Mouse (Mus musculus) olfactory bulb, adult 2 months (tissue): ENCODE data around the gene Lim2. TPM values are rescaled to one million over a fixed set of nuclear protein-coding genes. Genes with fewer than 3 reads are reported as not detected.
A peak's percentile ranks its signal among the peaks of the same experiment; 100 is the strongest.

ENCODE experiments used
- H3K27ac ChIP-seq: fragments of 200-500 bp; 2 replicates; pipeline ENCODE4 v1.5.1; 2012; ENCODE audit warnings: low read depth, low read length; ENCODE audit not compliant: insufficient read depth
- H3K4me1 ChIP-seq: fragments of 200-500 bp; 2 replicates; pipeline ENCODE4 v1.6.1; 2012; ENCODE audit warnings: low read length; ENCODE audit not compliant: control insufficient read depth, insufficient read depth
- H3K4me3 ChIP-seq: fragments of 200-500 bp; 2 replicates; pipeline ENCODE4 v1.5.1; 2012; ENCODE audit warnings: mild to moderate bottlenecking, low read depth, low read length, moderate library complexity; ENCODE audit not compliant: insufficient read depth
- CTCF ChIP-seq: fragments of 200-500 bp; IDR thresholded peaks from 2 replicates; pipeline ENCODE4 v1.5.1; 2012; ENCODE audit warnings: low read depth, mild to moderate bottlenecking, low read length, moderate library complexity; ENCODE audit not compliant: insufficient read depth
- POLR2A ChIP-seq: fragments of 200-500 bp; IDR thresholded peaks from 2 replicates; pipeline ENCODE4 v1.6.1; 2012; ENCODE audit warnings: mild to moderate bottlenecking, low read depth, low read length, moderate library complexity; ENCODE audit not compliant: insufficient read depth
- WGBS: fragments of 180-500 bp; shearing (Covaris S2); methylation state at CpG from one replicate; pipeline ENCODE4 v1.1.7; 2018; 5-methylcytosine and 5-hydroxymethylcytosine counted together
- polyA plus RNA-seq: library from polyadenylated mRNA; stranded (reverse); fragments of >200 nt; gene quantifications from 2 replicates; pipeline ENCODE4 v1.2.4, GENCODE M21; 2012; ENCODE audit warnings: low replicate concordance; ENCODE audit not compliant: missing spikeins, insufficient read depth, insufficient read length

Lim2 gene
- polyA plus RNA-seq, 1 experiment, result not detected

DNA sequence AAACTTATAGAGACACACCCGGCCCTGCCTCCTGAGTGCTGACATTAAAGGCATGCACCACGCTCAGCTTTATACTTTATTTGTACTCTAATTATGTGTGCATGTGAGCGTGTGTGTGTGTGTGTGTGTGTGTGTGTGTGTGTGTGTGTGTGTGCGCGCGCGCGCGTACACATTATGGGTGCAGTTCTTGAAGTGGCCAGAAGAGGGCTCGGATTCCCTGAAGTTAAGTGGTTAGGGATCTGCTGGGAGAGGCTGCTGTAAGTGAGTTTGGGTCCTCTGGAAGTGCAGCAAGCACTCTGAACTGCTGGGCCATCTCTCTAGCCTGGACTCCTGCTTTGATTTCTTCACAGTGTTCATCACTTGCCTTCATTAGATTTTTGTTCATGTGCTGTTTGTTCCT, 10.2 kb upstream of the Lim2 start:
- 89% methylated on average over 10 of the region's 10 CpGs for WGBS
- H3K4me1 ChIP-seq, result no peaks in the 10 kb centered on the region
- no peak overlapping the region for H3K27ac ChIP-seq
- no peak overlapping the region for H3K4me3 ChIP-seq
- TF ChIP-seq POLR2A (no peak), CTCF (no peak)

DNA sequence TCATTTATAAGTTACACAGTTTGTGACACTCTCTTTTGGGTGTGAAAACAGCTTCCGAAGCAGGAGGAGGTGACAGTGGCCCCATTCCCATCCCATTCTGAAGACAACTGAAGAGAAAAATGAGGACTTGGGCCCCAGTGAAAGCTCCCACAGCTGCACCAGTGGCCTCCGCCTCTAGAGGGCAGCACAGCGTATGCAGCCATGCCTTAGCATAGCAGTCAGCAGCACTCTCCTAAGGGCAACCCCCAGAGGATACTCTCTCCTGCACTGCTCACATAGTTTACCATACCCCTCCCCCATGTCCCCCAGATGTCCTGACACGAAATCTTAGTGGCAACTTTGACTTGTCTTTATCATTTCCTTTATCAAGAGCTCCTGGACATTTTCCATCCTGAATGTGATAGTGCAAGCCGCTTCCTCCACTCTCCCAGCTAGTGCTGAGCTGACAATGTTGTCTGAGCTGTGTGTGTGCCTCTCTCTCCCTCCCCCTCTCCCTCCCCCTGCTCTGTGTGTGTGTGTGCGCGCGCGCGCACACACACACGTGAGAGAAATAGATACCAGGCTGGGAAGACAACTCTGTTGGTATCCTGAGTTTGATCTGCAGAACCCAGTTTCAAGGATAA, 4.4 kb upstream of the Lim2 start:
- H3K4me1 ChIP-seq, result peaks cover 2% of the 10 kb centered on the region; the same call in 1 of the 2 replicates
- TF ChIP-seq POLR2A (no peak), CTCF (peak; percentile 87)
- H3K4me3 ChIP-seq, result no peak overlapping the region
- 6% methylated on average over 11 of the region's 11 CpGs for WGBS
- no peak overlapping the region for H3K27ac ChIP-seq

- no peak for TF ChIP-seq POLR2A
- TF ChIP-seq CTCF, result no peak
- peaks cover 2% of the 10 kb centered on the region; the same call in 1 of the 2 replicates for H3K4me1 ChIP-seq
- H3K4me3 ChIP-seq, result no peak overlapping the region
- no peak overlapping the region for H3K27ac ChIP-seq
- WGBS, result 64% methylated on average over 3 of the region's 3 CpGs
Observed at GRCm38 (mm10) chr7:43423991-43424625, 3.4 kb upstream of the Lim2 start.

- Histone ChIP-seq H3K4me1 (no peaks in the 10 kb centered on the region), H3K4me3 (no peak overlapping the region), H3K27ac (no peak overlapping the region)
- no peak for TF ChIP-seq POLR2A
- TF ChIP-seq CTCF, result no peak
- WGBS, result 62% methylated on average over 4 of the region's 4 CpGs
Observed at GRCm38 (mm10) chr7:43429500-43429899, 2.0 kb downstream of the Lim2 start.

DNA sequence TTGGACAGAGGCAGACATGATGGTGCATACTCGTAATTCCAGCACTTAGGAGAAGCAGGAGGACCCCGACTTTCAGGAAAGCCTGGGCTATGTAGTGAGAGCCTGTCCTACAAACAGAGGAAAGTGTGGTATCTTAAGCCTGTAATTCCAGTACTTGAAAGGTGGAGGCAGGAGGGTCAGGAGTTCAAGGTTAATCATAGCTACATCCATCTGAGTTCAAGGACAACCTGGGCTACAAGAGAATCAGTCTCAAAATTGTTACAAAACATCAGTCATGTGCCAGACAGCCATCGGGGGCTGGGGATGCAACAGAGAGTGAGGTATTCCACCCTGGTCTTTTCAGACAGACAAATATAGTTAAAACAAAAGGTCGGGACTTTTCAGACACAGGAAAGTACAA, 5.4 kb downstream of the Lim2 start:
- no peak overlapping the region for H3K4me3 ChIP-seq
- H3K27ac ChIP-seq, result no peak overlapping the region
- H3K4me1 ChIP-seq, result no peaks in the 10 kb centered on the region
- TF ChIP-seq POLR2A (no peak), CTCF (no peak)
- 77% methylated on average over 4 of the region's 4 CpGs for WGBS

- Histone ChIP-seq H3K4me1 (no peaks in the 10 kb centered on the region), H3K27ac (no peak overlapping the region), H3K4me3 (no peak overlapping the region)
- 79% methylated on average over 5 of the region's 5 CpGs for WGBS
- TF ChIP-seq POLR2A (no peak), CTCF (no peak)
Observed at GRCm38 (mm10) chr7:43434676-43435075, 7.2 kb downstream of the Lim2 start.

DNA sequence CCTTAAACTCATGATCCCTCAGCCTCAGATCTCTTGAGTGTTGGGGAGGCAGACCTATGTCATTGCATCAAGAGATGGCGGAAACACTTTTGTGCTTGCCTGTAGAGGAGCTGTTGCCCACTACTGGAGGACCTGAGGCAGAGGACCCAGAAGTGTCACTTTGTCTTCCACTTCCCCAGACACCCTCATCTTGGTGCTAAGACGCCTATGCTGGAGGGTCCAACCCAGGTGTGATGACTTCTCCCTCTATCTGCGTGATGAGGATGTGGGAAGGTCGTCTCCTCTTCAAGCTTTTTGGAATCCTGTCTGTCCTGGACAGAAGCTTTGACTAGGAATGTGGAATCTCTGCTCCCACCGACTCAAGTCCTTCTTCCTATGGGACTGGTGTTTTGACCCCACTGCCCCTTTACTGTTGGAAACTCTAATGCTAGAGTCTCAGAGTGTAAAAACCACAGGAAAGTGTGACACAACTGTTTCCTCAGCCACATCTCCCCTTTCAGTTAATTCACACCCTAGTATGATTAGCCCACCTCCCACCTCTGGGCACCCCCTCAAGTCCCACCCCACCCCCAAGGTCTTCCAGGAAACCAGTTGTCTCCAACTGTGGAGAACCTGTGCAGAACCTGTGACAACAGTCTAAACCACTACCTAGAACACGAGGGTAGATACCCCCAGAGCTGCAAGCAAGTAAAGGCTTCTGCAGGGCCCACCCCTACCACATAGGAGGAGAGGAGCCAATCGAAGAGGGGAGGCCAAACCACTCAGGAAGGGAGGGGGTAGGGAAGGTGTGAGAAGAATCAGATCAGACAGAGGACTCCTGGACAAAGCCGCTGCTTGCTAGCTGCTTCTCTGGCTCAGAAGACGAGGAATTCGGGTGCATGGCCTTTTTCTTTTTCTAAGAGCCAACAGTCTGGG, 9.1 kb downstream of the Lim2 start, which contains the start of gene Nkg7:
Nkg7 (plus strand) TSS at position 733 of the 915 bp plus-strand sequence.
- WGBS, result 78% methylated on average over 10 of the region's 10 CpGs
- Histone ChIP-seq H3K4me3 (no peak within 1 kb of the TSS), H3K4me1 (no peaks in the 10 kb centered on the region), H3K27ac (no peak within 1 kb of the TSS)
- no peak for TF ChIP-seq POLR2A
- TF ChIP-seq CTCF, result no peak

DNA sequence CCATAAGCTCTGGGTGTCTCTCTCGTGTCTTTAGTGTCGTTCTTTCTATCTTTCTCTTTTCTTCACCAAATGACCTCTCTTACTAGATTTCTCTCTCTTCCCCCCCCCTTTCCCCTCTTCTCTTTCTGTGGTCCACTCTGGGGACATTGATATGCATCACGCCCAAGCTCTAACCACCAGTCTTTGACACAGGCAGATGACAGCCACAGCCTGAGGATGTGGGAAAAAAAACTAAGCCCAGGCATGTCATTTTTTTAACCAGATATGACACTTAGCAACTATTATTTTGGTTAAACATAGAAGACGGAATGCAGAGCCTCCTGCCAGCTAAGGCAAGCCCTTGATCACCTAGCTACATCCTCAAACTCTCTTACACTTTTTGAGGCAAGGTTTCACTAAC, 11.1 kb downstream of the Lim2 start:
- Histone ChIP-seq H3K4me1 (peaks cover 9% of the 10 kb centered on the region), H3K4me3 (no peak overlapping the region), H3K27ac (no peak overlapping the region)
- WGBS, result 89% methylated on average over 4 of the region's 4 CpGs
- TF ChIP-seq CTCF (no peak), POLR2A (no peak)

- no peak within 1 kb of the TSS for H3K4me3 ChIP-seq
- H3K4me1 ChIP-seq, result peaks cover 16% of the 10 kb centered on the region
- WGBS, result 77% methylated on average over 6 of the region's 6 CpGs
- no peak within 1 kb of the TSS for H3K27ac ChIP-seq
- TF ChIP-seq POLR2A (no peak), CTCF (no peak)
Observed at GRCm38 (mm10) chr7:43440482-43440881, 13.0 kb downstream of the Lim2 start, which contains the start of gene Cldnd2. Cldnd2 (plus strand) TSS chr7:43440782.
